Mouse (Mus musculus): Measurements from ENCODE around the gene Anks1b.

The Anks1b gene

GRCm38 (mm10) chr10:90960374-90960773, 1087.1 kb downstream of the Anks1b start:
- DNase-seq (ENCODE audit: low spot score): no peak

GRCm38 (mm10) chr10:90964511-90964910, 1091.2 kb downstream of the Anks1b start:
- no peak for DNase-seq (ENCODE audit: low spot score)

DNA sequence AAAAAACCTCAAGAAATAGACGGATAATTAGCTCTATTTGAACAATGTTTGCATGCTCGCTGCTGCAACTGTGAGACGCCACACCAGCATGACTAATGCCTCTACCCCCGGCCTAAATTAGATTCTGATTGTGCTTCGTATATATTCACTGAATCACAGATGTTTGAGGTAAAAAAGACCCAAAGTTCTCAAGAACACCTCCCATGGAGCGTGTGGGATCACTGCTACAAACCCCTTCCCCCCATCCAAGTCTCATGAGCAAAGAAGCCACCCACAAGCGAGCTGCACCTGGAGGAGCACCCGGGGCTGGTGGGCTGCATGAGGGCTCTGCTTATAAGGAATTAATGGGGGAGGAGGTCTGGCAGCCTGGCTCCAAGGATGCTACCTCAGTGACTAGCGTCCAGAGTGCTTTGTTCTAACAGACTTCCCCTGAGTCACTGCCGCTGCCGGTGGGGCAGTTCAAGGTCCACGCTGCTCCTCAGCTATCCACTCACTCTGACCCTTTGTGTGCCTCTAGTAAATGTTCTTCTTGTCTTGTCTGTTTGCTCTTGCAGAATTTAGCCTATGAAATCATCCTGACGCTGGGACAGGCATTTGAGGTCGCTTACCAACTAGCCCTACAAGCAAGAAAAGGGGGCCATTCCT, 1092.5 kb downstream of the Anks1b start:
- no peak for DNase-seq (ENCODE audit: low spot score)

DNA sequence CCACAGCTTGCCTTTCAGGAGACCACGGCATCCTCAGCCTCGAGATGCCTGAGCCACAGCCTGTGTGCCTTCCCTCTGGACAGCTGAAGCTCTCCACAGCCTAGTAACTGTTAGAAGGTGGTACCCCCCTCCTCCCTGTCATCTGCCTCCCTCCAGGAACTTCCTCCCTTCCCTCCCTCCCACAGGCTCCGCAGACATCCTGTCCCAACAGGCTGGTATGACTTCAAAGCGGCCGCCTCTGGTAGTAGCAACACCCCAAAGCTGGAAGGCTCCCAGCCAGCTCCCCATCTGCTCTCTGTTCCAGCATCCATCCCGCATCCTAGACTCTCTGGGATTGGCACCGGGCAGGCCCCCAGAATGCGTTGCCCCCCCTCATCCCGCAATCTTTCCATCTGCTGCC, 1093.5 kb downstream of the Anks1b start:
- peak; percentile 65 for DNase-seq (ENCODE audit: low spot score)

- no peak for DNase-seq (ENCODE audit: low spot score)
Observed at GRCm38 (mm10) chr10:90968247-90968646, 1094.9 kb downstream of the Anks1b start.

- DNase-seq (ENCODE audit: low spot score): no peak
Observed at GRCm38 (mm10) chr10:90969355-90970174, 1096.3 kb downstream of the Anks1b start.

DNA sequence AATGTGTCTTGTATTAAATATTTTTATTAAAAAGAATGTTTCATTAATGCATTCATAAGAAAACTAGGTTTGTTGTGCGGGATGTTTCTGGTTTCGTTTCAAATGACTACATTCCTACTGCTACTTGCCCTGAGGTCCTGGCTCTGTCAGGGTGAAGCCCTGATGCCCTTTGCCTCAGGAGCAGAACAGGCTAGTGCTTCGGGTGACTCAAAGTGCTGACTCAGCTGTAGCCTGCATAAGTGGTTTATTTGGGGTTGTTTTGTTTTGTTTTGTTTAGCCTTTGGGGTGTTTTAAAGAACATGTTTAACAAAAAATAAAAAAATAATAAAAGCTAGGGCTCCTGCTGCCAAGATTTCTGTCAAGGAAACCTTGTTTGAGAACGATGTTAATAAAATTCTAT, 1097.3 kb downstream of the Anks1b start:
- no peak for DNase-seq (ENCODE audit: low spot score)

DNA sequence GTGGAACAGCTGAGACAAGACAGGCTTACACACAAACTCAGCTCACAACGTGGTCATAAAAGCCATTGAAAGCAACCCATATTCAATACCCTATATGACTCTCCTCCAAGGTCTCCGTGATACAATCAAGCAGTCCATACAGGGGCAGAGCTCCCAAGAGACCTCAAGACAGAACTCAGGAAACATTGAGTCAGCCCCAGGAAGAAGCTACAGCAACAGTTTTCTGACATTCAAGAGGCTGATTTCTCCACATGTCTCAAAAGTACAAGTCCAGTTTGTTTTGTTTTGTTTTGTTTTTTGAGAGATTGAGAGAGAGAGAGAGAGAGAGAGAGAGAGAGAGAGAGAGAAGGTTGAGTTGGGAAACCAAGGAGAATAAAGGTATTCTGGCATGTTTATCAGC, 1100.8 kb downstream of the Anks1b start:
- no peak for DNase-seq (ENCODE audit: low spot score)

DNA sequence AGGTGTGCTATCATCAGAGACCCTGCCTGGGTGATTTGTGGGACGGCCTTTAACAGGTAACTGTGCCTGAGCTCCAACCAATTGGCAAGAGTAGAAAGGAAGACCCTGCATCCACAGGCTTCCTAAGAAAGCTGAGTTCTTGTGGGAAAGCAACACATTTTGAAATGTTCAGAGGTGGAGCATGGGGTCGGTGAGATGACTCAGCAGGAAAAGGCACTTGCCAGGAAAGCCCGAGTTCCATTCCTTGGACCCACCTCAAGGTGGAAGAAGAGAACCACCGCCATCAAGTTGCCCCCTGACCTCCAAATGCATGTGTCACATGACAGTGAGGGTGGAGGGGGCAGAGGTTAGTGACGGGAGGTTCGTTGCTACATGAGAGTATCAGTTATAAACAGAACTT, 1101.2 kb downstream of the Anks1b start:
- DNase-seq (ENCODE audit: low spot score): no peak

- no peak for DNase-seq (ENCODE audit: low spot score)
Observed at GRCm38 (mm10) chr10:90981811-90982210, 1108.5 kb downstream of the Anks1b start.

DNA sequence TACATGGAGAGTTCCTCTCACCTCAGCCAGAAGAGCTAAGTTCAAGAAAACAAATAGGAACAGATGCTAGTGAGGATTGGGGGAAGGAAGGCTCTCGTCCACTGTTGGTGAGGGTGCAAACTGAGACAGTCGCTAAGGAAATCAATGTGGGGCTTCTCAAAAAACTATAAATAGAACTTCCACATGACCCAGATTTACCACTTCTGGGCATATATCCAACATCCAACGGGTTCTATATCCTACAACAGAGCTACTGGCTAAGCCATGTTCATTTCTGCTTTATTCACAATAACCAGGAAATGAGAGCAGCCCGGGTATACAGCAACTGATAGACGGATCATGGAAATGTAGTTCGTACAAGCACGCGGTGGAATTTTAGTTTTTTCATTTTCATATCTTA, 1109.7 kb downstream of the Anks1b start:
- DNase-seq (ENCODE audit: low spot score): no peak

GRCm38 (mm10) chr10:90990340-90990739, 1117.0 kb downstream of the Anks1b start:
- no peak for DNase-seq (ENCODE audit: low spot score)

DNA sequence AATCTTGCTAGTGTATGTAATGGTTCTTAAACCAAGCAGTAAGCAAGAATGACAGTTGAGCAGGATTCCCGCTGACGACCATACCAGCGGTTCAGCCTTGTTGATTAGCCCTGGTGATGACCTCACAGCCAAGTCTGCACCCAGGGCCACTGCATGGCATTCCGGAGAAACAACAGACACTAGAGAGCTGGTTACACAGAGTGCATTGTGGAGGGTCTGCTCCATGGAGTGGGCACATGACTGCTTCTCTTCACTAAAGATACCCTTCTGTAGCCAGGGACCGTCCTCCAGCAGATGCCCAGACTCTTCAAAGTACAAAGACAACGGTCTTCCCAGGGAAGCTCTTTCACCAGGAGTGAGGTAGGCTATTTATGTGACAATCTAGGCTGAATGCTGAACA, 1118.9 kb downstream of the Anks1b start:
- no peak for DNase-seq (ENCODE audit: low spot score)

GRCm38 (mm10) chr10:90993869-90994268, 1120.6 kb downstream of the Anks1b start:
- no peak for DNase-seq (ENCODE audit: low spot score)

DNA sequence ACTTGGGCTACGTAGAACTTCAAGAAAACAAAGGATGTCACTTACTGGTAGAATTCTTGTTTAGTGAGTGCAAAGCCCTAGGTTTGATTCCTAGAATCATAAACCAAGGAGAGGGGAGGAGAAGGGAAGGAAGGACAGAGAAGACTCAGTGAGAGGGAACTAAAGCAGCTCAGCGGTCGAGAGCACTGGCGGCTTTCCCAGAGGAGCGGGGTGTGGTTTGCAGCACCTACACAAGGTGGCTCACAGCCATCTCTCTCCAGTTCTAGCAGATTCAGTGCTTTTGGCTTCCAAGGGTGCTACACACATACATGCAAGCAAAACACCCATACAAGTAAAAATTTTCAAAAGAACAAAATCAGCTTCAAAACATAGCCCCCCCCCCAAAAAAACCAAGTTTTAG, 1126.6 kb downstream of the Anks1b start:
- no peak for DNase-seq (ENCODE audit: low spot score)

GRCm38 (mm10) chr10:91001421-91001820, 1128.1 kb downstream of the Anks1b start:
- no peak for DNase-seq (ENCODE audit: low spot score)

DNA sequence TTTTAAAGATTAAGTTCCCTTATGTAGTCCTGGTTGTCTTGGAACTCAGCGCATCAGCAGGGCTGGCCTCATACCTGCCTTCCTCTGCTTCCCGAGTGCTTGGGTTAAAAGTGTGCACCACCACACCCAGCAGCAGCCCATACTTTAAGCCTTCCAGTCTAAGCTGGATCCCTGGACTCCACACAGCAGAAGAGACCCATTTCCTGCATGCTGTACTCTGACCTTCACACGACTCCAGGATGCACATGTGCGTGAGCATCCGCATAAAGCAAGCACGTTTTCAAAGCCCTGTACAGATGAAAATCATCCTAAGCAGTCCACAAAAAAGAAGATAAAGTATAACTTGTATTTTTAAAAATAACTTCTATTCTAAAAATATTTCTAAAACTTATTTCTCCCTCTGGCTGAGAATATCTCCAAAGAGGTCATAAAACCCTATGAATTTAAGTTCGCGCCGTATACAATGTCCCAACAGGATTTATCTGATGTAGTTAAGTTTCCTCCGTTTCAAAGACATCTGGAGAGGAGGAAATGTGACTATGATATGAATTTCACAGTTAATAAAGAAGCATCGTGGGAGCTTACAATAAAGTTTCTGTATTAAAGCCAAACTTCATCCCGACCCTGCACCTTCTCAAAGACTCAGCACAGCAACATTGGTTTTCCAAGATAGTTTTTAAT, 1132.7 kb downstream of the Anks1b start:
- DNase-seq (ENCODE audit: low spot score): no peak
